Mouse (Mus musculus) small intestine, adult 2 months (tissue): ENCODE data around the gene Gm49336.

Source experiments
- CTCF ChIP-seq: fragments of 200-500 bp; IDR thresholded peaks from 2 replicates; pipeline ENCODE4 v1.5.1; 2012; ENCODE audit warnings: low read depth, mild to moderate bottlenecking, control low read depth, inconsistent platforms, low read length, moderate library complexity, mixed read lengths; ENCODE audit not compliant: insufficient replicate concordance, insufficient read length; ENCODE audit errors: extremely low read depth
- POLR2A ChIP-seq: fragments of 200-500 bp; IDR thresholded peaks from 2 replicates; pipeline ENCODE4 v1.6.1; 2012; ENCODE audit warnings: low read depth, mild to moderate bottlenecking, control low read depth, inconsistent platforms, low read length, moderate library complexity

DNA sequence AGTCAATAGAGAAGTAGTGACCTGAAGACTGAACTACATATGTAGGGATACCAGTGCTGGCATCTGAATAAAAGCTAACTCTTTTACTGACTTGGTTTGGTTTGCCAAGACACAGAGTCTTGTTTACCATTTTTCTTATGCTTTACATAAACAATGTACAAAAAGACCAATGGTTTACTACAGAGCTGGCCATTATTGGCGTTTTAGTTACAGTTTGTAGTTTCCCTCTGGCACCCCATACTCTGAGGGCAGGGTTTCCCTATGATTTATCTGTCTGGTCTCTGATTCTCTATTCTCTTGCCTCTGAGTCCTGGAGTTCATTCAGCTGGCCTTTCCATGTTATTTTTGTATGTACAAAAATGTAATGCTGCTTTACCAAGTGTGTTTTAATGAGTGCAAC is 44.2 kb upstream of the Gm49336 start:
- no peak for TF ChIP-seq CTCF
- TF ChIP-seq POLR2A: no peak
